Comparison of ENCODE assay signal across 10 mouse cellular contexts in the genomic region with DNA sequence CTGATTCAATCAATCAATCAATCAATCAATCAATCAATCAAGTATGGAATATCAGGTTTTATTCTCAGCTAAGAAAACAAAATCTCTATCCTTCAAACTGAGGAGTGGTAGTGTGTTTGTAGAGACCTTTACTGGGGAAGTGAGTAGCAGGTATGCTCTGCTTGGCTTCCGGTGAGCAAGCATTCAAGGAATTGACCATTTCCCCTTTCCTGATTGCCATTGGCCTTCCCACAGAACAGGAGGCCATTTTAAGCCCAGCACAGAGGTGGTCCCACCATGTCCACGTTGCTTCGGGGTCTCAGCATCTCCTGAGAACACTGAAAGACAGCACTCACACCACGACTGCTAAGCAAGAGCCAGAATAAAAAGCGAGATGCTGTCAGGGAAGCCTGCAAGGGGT.
DNase-seq lines count a peak whose midpoint lies in the region; ATAC-seq and TF ChIP-seq lines count a peak whose summit lies in the region.
"Had no signal": no experiment of that assay in that cellular context is flagged by ENCODE, and none has a peak within 500 bp of the region (broad histone marks: within the 10 kb centered on the region; RNA-seq: fewer than 3 reads in every experiment).

No protein-coding gene starts in this region.

- 40% methylated on average over 5 of the region's 5 CpGs for whole genome bisulfite sequencing in kidney, embryonic 16.5 days
- WGBS in limb, embryonic 14.5 days: 40% methylated on average over 5 of the region's 5 CpGs

- TF ChIP-seq CTCF in gastrocnemius, adult 2 months (IDR thresholded peaks at IDR 0.05): no peak

- no peak for TF ChIP-seq POLR2A in limb, embryonic 14.5 days (IDR thresholded peaks at IDR 0.05; ENCODE audit: borderline replicate concordance, extremely low read depth, insufficient read depth, insufficient read length)

- peaks cover 6% of the 10 kb centered on the region for H3K4me1 ChIP-seq in kidney, embryonic 16.5 days (ENCODE audit: insufficient read depth, low read length)
- H3K4me1 ChIP-seq in limb, embryonic 14.5 days (ENCODE audit: control insufficient read depth, insufficient read depth, low read length): peaks cover 16% of the 10 kb centered on the region

- H3K36me3 ChIP-seq in kidney, embryonic 16.5 days (ENCODE audit: insufficient read depth, low read length): no peaks in the 10 kb centered on the region
- no peaks in the 10 kb centered on the region for H3K36me3 ChIP-seq in limb, embryonic 14.5 days (ENCODE audit: control insufficient read depth, insufficient read depth, low read length)

- H3K9me3 ChIP-seq in kidney, embryonic 16.5 days (ENCODE audit: low read length): no peaks in the 10 kb centered on the region
- H3K9me3 ChIP-seq in limb, embryonic 14.5 days (ENCODE audit: control insufficient read depth, low read length): no peaks in the 10 kb centered on the region

- peak overlapping the region; percentile 57 for H3K4me3 ChIP-seq in gastrocnemius, adult 2 months
- H3K4me3 ChIP-seq in kidney, embryonic 16.5 days (ENCODE audit: low read length): no peak overlapping the region
- no peak overlapping the region for H3K4me3 ChIP-seq in limb, embryonic 14.5 days (replicated peaks; ENCODE audit: low read length)

- DNase-seq in gastrocnemius, adult 2 months: no peak
- DNase-seq in gastrocnemius, postnatal 10 days: no peak
- DNase-seq in kidney, postnatal 14 days: no peak
- DNase-seq in A20 (ENCODE audit: low read depth, low spot score): peak; percentile 49
- DNase-seq in limb, embryonic 14.5 days (ENCODE audit: low spot score): no peak
- DNase-seq in gastrocnemius, adult 18-20 months (ENCODE audit: low spot score): no peak
- no peak for DNase-seq in cerebellum, adult 11 months
- DNase-seq: B cell, adult 2 months; cerebellum, postnatal 10 days had no signal

- intact Hi-C loops in gastrocnemius, adult 2 months (cut with DNase I): no loop called here

- H3K27me3 ChIP-seq in kidney, embryonic 16.5 days (ENCODE audit: insufficient read depth, low read length): no peaks in the 10 kb centered on the region
- no peaks in the 10 kb centered on the region; the same call in 1 of the 2 replicates for H3K27me3 ChIP-seq in limb, embryonic 14.5 days (ENCODE audit: control insufficient read depth, insufficient read depth, low read length)

- peak overlapping the region; percentile 74 for H3K27ac ChIP-seq in gastrocnemius, adult 2 months
- H3K27ac ChIP-seq in kidney, embryonic 16.5 days (ENCODE audit: low read length): no peak overlapping the region
- no peak overlapping the region; the same call in 1 of the 2 replicates for H3K27ac ChIP-seq in limb, embryonic 14.5 days (replicated peaks; ENCODE audit: low read depth, low read length)

- H3K9ac ChIP-seq in kidney, embryonic 16.5 days (replicated peaks; ENCODE audit: low read length): 0 out of 2 replicates have a peak overlapping the region, but pooled peaks have one; percentile 13
- H3K9ac ChIP-seq in limb, embryonic 14.5 days (ENCODE audit: low read depth, low read length, severe bottlenecking): no peak overlapping the region

- peak overlapping the region; percentile 26; the same call in 1 of the 2 replicates for H3K4me2 ChIP-seq in kidney, embryonic 16.5 days (replicated peaks; ENCODE audit: low read depth, low read length)
- H3K4me2 ChIP-seq in limb, embryonic 14.5 days (replicated peaks; ENCODE audit: low read depth, low read length, severe bottlenecking): 0 out of 2 replicates have a peak overlapping the region, but pooled peaks have one; percentile 8

- ATAC-seq in kidney, embryonic 16.5 days (ENCODE audit: low FRiP score, low TSS enrichment): no peak
- ATAC-seq in limb, embryonic 14.5 days (ENCODE audit: low FRiP score, low read depth): no peak
